Mouse (Mus musculus) midbrain, embryonic 15.5 days (tissue): ENCODE measurements around the gene Fkbpl. TPM values are rescaled to one million over a fixed set of nuclear protein-coding genes. Genes with fewer than 3 reads are reported as not detected.

Source experiments
- ATAC-seq: fragments of 200-750 bp; cut with Nextera tagmentation; replicated peaks from 2 replicates; pipeline ENCODE4 v1.8.0; 2017; ENCODE audit warnings: moderate TSS enrichment
- H3K27ac ChIP-seq: fragments of 300-500 bp; sonication (generic); 2 replicates; pipeline ENCODE4 v1.5.1; 2015; ENCODE audit warnings: mild to moderate bottlenecking, inconsistent platforms
- H3K27me3 ChIP-seq: fragments of 300-500 bp; sonication (generic); replicated peaks from 2 replicates; pipeline ENCODE4 v1.6.1; 2015; ENCODE audit warnings: inconsistent platforms
- H3K36me3 ChIP-seq: fragments of 300-500 bp; sonication (generic); replicated peaks from 2 replicates; pipeline ENCODE4 v1.6.1; 2015; ENCODE audit warnings: inconsistent platforms
- H3K4me1 ChIP-seq: fragments of 300-500 bp; sonication (generic); 2 replicates; pipeline ENCODE4 v1.6.1; 2015; ENCODE audit warnings: inconsistent platforms
- H3K4me2 ChIP-seq: fragments of 300-500 bp; sonication (generic); 2 replicates; pipeline ENCODE4 v1.6.1; 2015; ENCODE audit warnings: inconsistent platforms, mild to moderate bottlenecking, moderate library complexity
- H3K4me3 ChIP-seq: fragments of 300-500 bp; sonication (generic); 2 replicates; pipeline ENCODE4 v1.5.1; 2015; ENCODE audit warnings: mild to moderate bottlenecking, inconsistent platforms
- H3K9ac ChIP-seq: fragments of 300-500 bp; sonication (generic); 2 replicates; pipeline ENCODE4 v1.6.1; 2015; ENCODE audit warnings: mild to moderate bottlenecking, inconsistent platforms
- H3K9me3 ChIP-seq: fragments of 300-500 bp; sonication (generic); 2 replicates; pipeline ENCODE4 v1.6.1; 2016; ENCODE audit warnings: inconsistent platforms
- WGBS: fragments of 180-500 bp; shearing (Covaris S2); methylation state at CpG from one replicate; pipeline ENCODE4 v1.1.7; 2015; ENCODE audit warnings: mixed read lengths; 5-methylcytosine and 5-hydroxymethylcytosine counted together
- polyA plus RNA-seq: library from polyadenylated mRNA; unstranded; fragments of >200 nt; fragmentation: Nextera tagmentation; extraction: Ambion mirVana; gene quantifications from 2 replicates; pipeline ENCODE4 v1.2.1, GENCODE M21; 2015

Gene Fkbpl
- 14.6 and 16.0 TPM in 2 replicates for polyA plus RNA-seq

- Histone ChIP-seq H3K9me3 (no peaks in the 10 kb centered on the region), H3K4me1 (peaks cover 40% of the 10 kb centered on the region), H3K4me2 (peak within 1 kb of the TSS; percentile 82), H3K27ac (peak within 1 kb of the TSS; percentile 81), H3K27me3 (no peaks in the 10 kb centered on the region), H3K9ac (peak within 1 kb of the TSS; percentile 64), H3K4me3 (peak within 1 kb of the TSS; percentile 57), H3K36me3 (no peaks in the 10 kb centered on the region)
- WGBS, result under 1% methylated on average over 16 of the region's 16 CpGs
- peak; percentile 77 for ATAC-seq
Measured at GRCm38 (mm10) chr17:34644608-34645007, at the start of gene Fkbpl. TSS of gene Fkbpl (plus strand) at chr17:34644764.

- no peak overlapping the region for H3K9ac ChIP-seq
- H3K36me3 ChIP-seq, result peaks cover 12% of the 10 kb centered on the region; the same call in 1 of the 2 replicates
- no peaks in the 10 kb centered on the region for H3K27me3 ChIP-seq
- no peak overlapping the region for H3K4me2 ChIP-seq
- 80% methylated on average over 8 of the region's 8 CpGs for WGBS
- no peak overlapping the region for H3K4me3 ChIP-seq
- H3K9me3 ChIP-seq, result no peaks in the 10 kb centered on the region
- no peak overlapping the region for H3K27ac ChIP-seq
- ATAC-seq, result no peak
- H3K4me1 ChIP-seq, result peaks cover 31% of the 10 kb centered on the region
Measured at GRCm38 (mm10) chr17:34596098-34596497, 48.5 kb upstream of the Fkbpl start.

- Histone ChIP-seq H3K4me2 (no peak within 1 kb of the TSS), H3K4me1 (peaks cover 34% of the 10 kb centered on the region), H3K4me3 (no peak within 1 kb of the TSS), H3K9ac (no peak within 1 kb of the TSS), H3K27ac (no peak within 1 kb of the TSS), H3K27me3 (no peaks in the 10 kb centered on the region), H3K36me3 (peaks cover 15% of the 10 kb centered on the region; the same call in 1 of the 2 replicates), H3K9me3 (no peaks in the 10 kb centered on the region)
- 24% methylated on average over 6 of the region's 6 CpGs for WGBS
- no peak for ATAC-seq
Measured at GRCm38 (mm10) chr17:34597566-34598095, 46.9 kb upstream of the Fkbpl start, which contains the start of gene Ager. TSS of gene Ager (plus strand) at chr17:34597862.

GRCm38 (mm10) chr17:34599891-34600290, 44.7 kb upstream of the Fkbpl start:
- ATAC-seq, result no peak
- WGBS, result 77% methylated on average over 9 of the region's 9 CpGs
- Histone ChIP-seq H3K27me3 (no peaks in the 10 kb centered on the region), H3K9me3 (no peaks in the 10 kb centered on the region), H3K4me1 (peaks cover 26% of the 10 kb centered on the region), H3K9ac (no peak overlapping the region), H3K27ac (no peak overlapping the region), H3K4me2 (no peak overlapping the region), H3K4me3 (no peak overlapping the region), H3K36me3 (peaks cover 15% of the 10 kb centered on the region; the same call in 1 of the 2 replicates)

GRCm38 (mm10) chr17:34601796-34602195, 42.8 kb upstream of the Fkbpl start:
- Histone ChIP-seq H3K27me3 (no peaks in the 10 kb centered on the region), H3K4me2 (peak overlapping the region; percentile 63), H3K4me3 (peak overlapping the region; percentile 86; the same call in 1 of the 2 replicates), H3K4me1 (peaks cover 29% of the 10 kb centered on the region), H3K9me3 (no peaks in the 10 kb centered on the region), H3K9ac (peak overlapping the region; percentile 66; the same call in 1 of the 2 replicates), H3K27ac (no peak overlapping the region), H3K36me3 (peaks cover 11% of the 10 kb centered on the region; the same call in 1 of the 2 replicates)
- no peak for ATAC-seq
- 90% methylated on average over 12 of the region's 12 CpGs for WGBS

- H3K9me3 ChIP-seq, result no peaks in the 10 kb centered on the region
- peak within 1 kb of the TSS; percentile 70 for H3K4me2 ChIP-seq
- 1% methylated on average over 30 of the region's 30 CpGs for WGBS
- peaks cover 45% of the 10 kb centered on the region for H3K4me1 ChIP-seq
- H3K4me3 ChIP-seq, result peak within 1 kb of the TSS; percentile 86
- peak; percentile 95 for ATAC-seq
- H3K9ac ChIP-seq, result peak within 1 kb of the TSS; percentile 94
- H3K27ac ChIP-seq, result peak within 1 kb of the TSS; percentile 92
- peaks cover 11% of the 10 kb centered on the region; the same call in 1 of the 2 replicates for H3K36me3 ChIP-seq
- no peaks in the 10 kb centered on the region for H3K27me3 ChIP-seq
Measured at GRCm38 (mm10) chr17:34603375-34604060, 41.0 kb upstream of the Fkbpl start, which contains the start of gene Rnf5. TSS of gene Rnf5 (minus strand) at chr17:34603690.

GRCm38 (mm10) chr17:34604061-34604508, 40.5 kb upstream of the Fkbpl start, which contains the start of gene Agpat1:
TSS of gene Agpat1 (plus strand) at chr17:34604262.
- peak within 1 kb of the TSS; percentile 86 for H3K4me3 ChIP-seq
- H3K27ac ChIP-seq, result peak within 1 kb of the TSS; percentile 92
- H3K9me3 ChIP-seq, result no peaks in the 10 kb centered on the region
- peaks cover 11% of the 10 kb centered on the region; the same call in 1 of the 2 replicates for H3K36me3 ChIP-seq
- ATAC-seq, result peak; percentile 87
- H3K4me1 ChIP-seq, result peaks cover 51% of the 10 kb centered on the region
- no peaks in the 10 kb centered on the region for H3K27me3 ChIP-seq
- peak within 1 kb of the TSS; percentile 94 for H3K9ac ChIP-seq
- WGBS, result 0% methylated on average over 35 of the region's 35 CpGs
- peak within 1 kb of the TSS; percentile 70 for H3K4me2 ChIP-seq

- 17% methylated on average over 24 of the region's 24 CpGs for WGBS
Measured at GRCm38 (mm10) chr17:34604511-34605237, 39.9 kb upstream of the Fkbpl start.

GRCm38 (mm10) chr17:34605609-34606008, 39.0 kb upstream of the Fkbpl start:
- Histone ChIP-seq H3K9me3 (no peaks in the 10 kb centered on the region), H3K27me3 (no peaks in the 10 kb centered on the region), H3K9ac (peak overlapping the region; percentile 94), H3K27ac (peak overlapping the region; percentile 92), H3K4me2 (peak overlapping the region; percentile 70), H3K36me3 (peaks cover 5% of the 10 kb centered on the region; the same call in 1 of the 2 replicates), H3K4me1 (peaks cover 52% of the 10 kb centered on the region), H3K4me3 (peak overlapping the region; percentile 86)
- under 1% methylated on average over 23 of the region's 30 CpGs for WGBS
- peak; percentile 50 for ATAC-seq

More at GRCm38 (mm10) chr17:34604511-34605237, 39.9 kb upstream of the Fkbpl start:
- H3K27ac ChIP-seq, result peak overlapping the region; percentile 92
- peak overlapping the region; percentile 94 for H3K9ac ChIP-seq
- H3K4me1 ChIP-seq, result peaks cover 52% of the 10 kb centered on the region
- no peak for ATAC-seq
- H3K27me3 ChIP-seq, result no peaks in the 10 kb centered on the region
- H3K4me3 ChIP-seq, result peak overlapping the region; percentile 86
- H3K9me3 ChIP-seq, result no peaks in the 10 kb centered on the region
- H3K4me2 ChIP-seq, result peak overlapping the region; percentile 70
- peaks cover 11% of the 10 kb centered on the region; the same call in 1 of the 2 replicates for H3K36me3 ChIP-seq

GRCm38 (mm10) chr17:34606186-34607039, 38.2 kb upstream of the Fkbpl start:
- H3K4me2 ChIP-seq, result peak overlapping the region; percentile 70
- H3K27me3 ChIP-seq, result no peaks in the 10 kb centered on the region
- peaks cover 9% of the 10 kb centered on the region for H3K36me3 ChIP-seq
- H3K9me3 ChIP-seq, result no peaks in the 10 kb centered on the region
- peak overlapping the region; percentile 86 for H3K4me3 ChIP-seq
- H3K9ac ChIP-seq, result peak overlapping the region; percentile 94
- WGBS, result 18% methylated on average over 32 of the region's 32 CpGs
- H3K27ac ChIP-seq, result peak overlapping the region; percentile 92
- peaks cover 52% of the 10 kb centered on the region for H3K4me1 ChIP-seq
- ATAC-seq, result no peak

GRCm38 (mm10) chr17:34607997-34608396, 36.6 kb upstream of the Fkbpl start:
- H3K9ac ChIP-seq, result no peak overlapping the region
- H3K4me1 ChIP-seq, result peaks cover 41% of the 10 kb centered on the region
- no peak for ATAC-seq
- H3K27ac ChIP-seq, result no peak overlapping the region
- H3K36me3 ChIP-seq, result peaks cover 21% of the 10 kb centered on the region
- H3K27me3 ChIP-seq, result no peaks in the 10 kb centered on the region
- H3K9me3 ChIP-seq, result no peaks in the 10 kb centered on the region
- no peak overlapping the region for H3K4me3 ChIP-seq
- WGBS, result 83% methylated on average over 7 of the region's 7 CpGs
- no peak overlapping the region for H3K4me2 ChIP-seq
